Mouse (Mus musculus): ENCODE measurements around the gene Golph3. TPM values are rescaled to one million over a fixed set of nuclear protein-coding genes. Genes with fewer than 3 reads are reported as not detected.

The Golph3 gene
- polyA plus RNA-seq, 1 experiment, result 34.2 TPM

DNA sequence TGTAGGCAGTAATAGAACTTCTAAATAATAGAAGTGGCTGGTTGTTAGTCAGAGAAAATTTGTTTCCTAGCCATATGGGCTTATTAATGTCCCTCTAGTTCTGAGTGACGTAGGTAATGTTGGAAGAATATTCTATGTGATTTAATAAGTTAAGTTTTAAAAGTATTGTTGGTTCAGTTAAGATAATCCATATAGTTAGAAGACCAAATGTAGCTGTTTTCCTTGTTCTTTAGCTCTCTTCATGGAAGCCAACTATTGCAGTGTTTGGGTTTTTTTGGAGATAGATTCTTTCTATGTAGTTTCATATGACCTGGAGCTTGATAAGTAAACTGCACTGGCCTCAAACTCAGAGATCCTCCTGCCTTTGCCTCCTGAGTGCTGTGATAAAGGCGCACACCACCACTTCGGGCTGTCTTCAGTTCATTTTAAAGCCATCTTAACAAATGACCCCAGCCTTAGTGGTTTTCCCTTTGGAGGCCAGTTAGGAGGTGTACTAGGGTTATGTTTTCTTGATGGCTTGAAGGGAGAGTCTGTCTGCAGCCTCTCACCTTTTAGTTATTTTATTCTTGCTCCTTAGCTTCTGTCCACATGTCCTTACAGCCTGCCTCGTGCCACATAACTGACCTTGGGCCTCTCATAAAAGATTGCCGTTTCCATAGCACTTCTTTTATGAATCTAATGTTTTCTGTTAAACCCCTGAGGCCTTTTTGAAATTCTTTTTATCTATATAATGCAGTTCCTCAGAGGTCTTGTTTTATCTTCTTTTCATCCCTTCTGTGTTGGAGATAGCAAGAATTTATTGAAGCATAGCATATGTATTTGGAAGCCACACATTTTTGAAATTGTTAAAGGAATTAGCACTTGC lies 19.5 kb downstream of the Golph3 start:
- H3K27ac ChIP-seq (ENCODE audit: insufficient read depth, low read length), result no peak overlapping the region
- H3K36me3 ChIP-seq (ENCODE audit: control insufficient read depth, insufficient read depth, low read length), result peaks cover 8% of the 10 kb centered on the region
- H3K4me3 ChIP-seq (ENCODE audit: extremely low read depth, insufficient read depth, insufficient read length), result no peak overlapping the region
- no peak for DNase-seq (ENCODE audit: low read depth in 1 of 2, low spot score in 2 of 2)
- H3K27me3 ChIP-seq (ENCODE audit: control insufficient read depth, insufficient read depth, low read length), result no peaks in the 10 kb centered on the region
- TF ChIP-seq POLR2A (IDR thresholded peaks at IDR 0.05; ENCODE audit: low read depth, low read length) (no peak), CTCF (IDR thresholded peaks at IDR 0.05; ENCODE audit: extremely low read depth, insufficient read depth, insufficient read length, insufficient replicate concordance) (no peak)
- peaks cover 3% of the 10 kb centered on the region; the same call in 1 of the 2 replicates for H3K4me1 ChIP-seq (ENCODE audit: control insufficient read depth, insufficient read depth, insufficient read length)
- WGBS, result 87% methylated on average over 5 of the region's 5 CpGs

DNA sequence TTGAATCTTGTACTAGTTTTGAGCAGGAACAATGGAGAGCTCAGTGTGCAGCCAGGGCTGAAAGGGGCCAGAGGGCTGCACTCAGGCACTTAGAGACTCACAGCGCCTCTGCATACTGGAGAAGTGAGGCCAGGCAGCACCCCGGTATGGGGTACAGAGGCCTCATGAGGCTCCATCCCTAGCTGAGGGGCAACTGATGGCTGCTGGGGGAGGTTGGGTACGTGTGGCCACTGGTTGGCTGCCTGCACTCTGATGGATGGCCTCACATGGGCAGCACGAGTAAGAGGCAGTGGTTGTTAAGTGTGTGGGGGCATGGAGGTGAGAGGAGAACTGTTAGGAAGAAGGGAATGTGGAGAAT lies 20.1 kb downstream of the Golph3 start:
- TF ChIP-seq POLR2A (IDR thresholded peaks at IDR 0.05; ENCODE audit: low read depth, low read length), result no peak
- no peak for TF ChIP-seq CTCF (IDR thresholded peaks at IDR 0.05; ENCODE audit: extremely low read depth, insufficient read depth, insufficient read length, insufficient replicate concordance)
- no peaks in the 10 kb centered on the region for H3K27me3 ChIP-seq (ENCODE audit: control insufficient read depth, insufficient read depth, low read length)
- H3K36me3 ChIP-seq (ENCODE audit: control insufficient read depth, insufficient read depth, low read length), result peaks cover 8% of the 10 kb centered on the region
- no peak overlapping the region for H3K27ac ChIP-seq (ENCODE audit: insufficient read depth, low read length)
- peaks cover 1% of the 10 kb centered on the region; the same call in 1 of the 2 replicates for H3K4me1 ChIP-seq (ENCODE audit: control insufficient read depth, insufficient read depth, insufficient read length)
- no peak overlapping the region for H3K4me3 ChIP-seq (ENCODE audit: extremely low read depth, insufficient read depth, insufficient read length)
- WGBS, result 88% methylated on average over 4 of the region's 4 CpGs
- DNase-seq (ENCODE audit: low read depth in 1 of 2, low spot score in 2 of 2), result no peak

DNA sequence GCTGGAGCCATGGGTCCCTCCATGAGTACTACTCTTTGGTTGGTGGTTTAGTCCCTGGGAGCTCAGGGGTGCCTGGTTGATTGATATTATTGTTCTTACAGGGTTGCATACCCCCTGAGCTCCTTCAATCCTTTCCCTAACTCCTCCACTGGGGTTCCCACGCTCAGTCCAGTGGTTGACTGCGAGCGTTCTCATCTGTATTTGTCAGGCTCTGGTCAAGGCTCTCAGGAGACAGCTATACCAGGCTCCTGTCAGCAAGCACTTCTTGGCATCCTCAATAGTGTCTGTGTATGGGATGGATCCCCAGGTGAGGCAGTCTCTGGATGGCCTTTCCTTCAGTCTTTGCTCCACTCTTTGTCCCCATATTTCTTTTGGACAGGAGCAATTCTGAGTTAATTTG lies 25.7 kb downstream of the Golph3 start:
- peaks cover 17% of the 10 kb centered on the region for H3K36me3 ChIP-seq (ENCODE audit: control insufficient read depth, insufficient read depth, low read length)
- no peak overlapping the region for H3K27ac ChIP-seq (ENCODE audit: insufficient read depth, low read length)
- no peak overlapping the region for H3K4me3 ChIP-seq (ENCODE audit: extremely low read depth, insufficient read depth, insufficient read length)
- peaks cover 4% of the 10 kb centered on the region; the same call in 1 of the 2 replicates for H3K4me1 ChIP-seq (ENCODE audit: control insufficient read depth, insufficient read depth, insufficient read length)
- DNase-seq (ENCODE audit: low read depth in 1 of 2, low spot score in 2 of 2), result no peak
- TF ChIP-seq CTCF (IDR thresholded peaks at IDR 0.05; ENCODE audit: extremely low read depth, insufficient read depth, insufficient read length, insufficient replicate concordance) (no peak), POLR2A (IDR thresholded peaks at IDR 0.05; ENCODE audit: low read depth, low read length) (no peak)
- WGBS, result 92% methylated on average over 3 of the region's 3 CpGs
- H3K27me3 ChIP-seq (ENCODE audit: control insufficient read depth, insufficient read depth, low read length), result no peaks in the 10 kb centered on the region

DNA sequence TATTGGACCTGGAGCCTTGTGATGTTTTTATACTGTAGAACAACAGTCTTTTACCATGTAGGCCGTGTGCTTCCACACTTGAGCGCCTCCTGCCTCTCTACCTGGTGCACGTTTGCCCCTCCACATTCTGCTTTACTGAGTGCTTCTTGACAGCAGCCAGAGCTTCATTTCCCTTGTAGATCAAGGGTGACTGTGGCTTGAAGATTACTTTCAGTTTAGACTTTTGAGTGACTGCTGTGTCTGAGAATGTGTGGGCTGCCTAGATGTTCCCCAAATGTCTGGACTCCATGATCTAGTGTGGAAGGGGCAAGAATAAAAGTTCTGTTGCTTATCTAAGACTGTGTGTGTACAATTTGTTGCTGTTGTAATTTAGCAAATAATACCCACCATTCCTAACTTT lies 27.7 kb downstream of the Golph3 start:
- TF ChIP-seq POLR2A (IDR thresholded peaks at IDR 0.05; ENCODE audit: low read depth, low read length), result no peak
- TF ChIP-seq CTCF (IDR thresholded peaks at IDR 0.05; ENCODE audit: extremely low read depth, insufficient read depth, insufficient read length, insufficient replicate concordance), result no peak
- peaks cover 4% of the 10 kb centered on the region; the same call in 1 of the 2 replicates for H3K4me1 ChIP-seq (ENCODE audit: control insufficient read depth, insufficient read depth, insufficient read length)
- WGBS, result 55% methylated on average over 3 of the region's 3 CpGs
- H3K36me3 ChIP-seq (ENCODE audit: control insufficient read depth, insufficient read depth, low read length), result peaks cover 21% of the 10 kb centered on the region
- DNase-seq (ENCODE audit: low read depth in 1 of 2, low spot score in 2 of 2), result no peak
- no peak overlapping the region for H3K4me3 ChIP-seq (ENCODE audit: extremely low read depth, insufficient read depth, insufficient read length)
- no peaks in the 10 kb centered on the region for H3K27me3 ChIP-seq (ENCODE audit: control insufficient read depth, insufficient read depth, low read length)
- no peak overlapping the region for H3K27ac ChIP-seq (ENCODE audit: insufficient read depth, low read length)

DNA sequence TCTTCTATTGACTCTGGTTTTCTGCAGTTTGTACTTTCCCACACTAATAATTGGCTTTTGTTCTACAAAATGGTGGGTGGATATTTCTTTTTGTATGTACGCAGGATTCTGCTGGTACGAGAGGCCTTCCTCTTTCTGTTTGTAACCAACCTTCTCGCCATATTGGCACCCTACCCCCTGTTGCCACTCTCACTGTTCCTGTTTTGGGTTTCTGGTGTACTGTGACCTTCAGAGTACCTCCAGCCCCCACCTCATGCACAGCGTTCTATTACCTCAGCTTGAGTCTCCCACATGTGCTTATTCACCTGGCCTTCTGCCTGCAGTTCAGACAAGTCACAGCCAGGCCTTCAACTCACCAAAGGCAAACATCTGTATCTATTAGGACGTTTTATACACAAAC lies 28.6 kb downstream of the Golph3 start:
- Histone ChIP-seq H3K27ac (ENCODE audit: insufficient read depth, low read length) (no peak overlapping the region), H3K4me1 (ENCODE audit: control insufficient read depth, insufficient read depth, insufficient read length) (peaks cover 4% of the 10 kb centered on the region; the same call in 1 of the 2 replicates), H3K4me3 (ENCODE audit: extremely low read depth, insufficient read depth, insufficient read length) (no peak overlapping the region), H3K36me3 (ENCODE audit: control insufficient read depth, insufficient read depth, low read length) (peaks cover 24% of the 10 kb centered on the region), H3K27me3 (ENCODE audit: control insufficient read depth, insufficient read depth, low read length) (no peaks in the 10 kb centered on the region)
- 74% methylated on average over 5 of the region's 5 CpGs for WGBS
- TF ChIP-seq POLR2A (IDR thresholded peaks at IDR 0.05; ENCODE audit: low read depth, low read length) (no peak), CTCF (IDR thresholded peaks at IDR 0.05; ENCODE audit: extremely low read depth, insufficient read depth, insufficient read length, insufficient replicate concordance) (no peak)
- no peak for DNase-seq (ENCODE audit: low read depth in 1 of 2, low spot score in 2 of 2)

DNA sequence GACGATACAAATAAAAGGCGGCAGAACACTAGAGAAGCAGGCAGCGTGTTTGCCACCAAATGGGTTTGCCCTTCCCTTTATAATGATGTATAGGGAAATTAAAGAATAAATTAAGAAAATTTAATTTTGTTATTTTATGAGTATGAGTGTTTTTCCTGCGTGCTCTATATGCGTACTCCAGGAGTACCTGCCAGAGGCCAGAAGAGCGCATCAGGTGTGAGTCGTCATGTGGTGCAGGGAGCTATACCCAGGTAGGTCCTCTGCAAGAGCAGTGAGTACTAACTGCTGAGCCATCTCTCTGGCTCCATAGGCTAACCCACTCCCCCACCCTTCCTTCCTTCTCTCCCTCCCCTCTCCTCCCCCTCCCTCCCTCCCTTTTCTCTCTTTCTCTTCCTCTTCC lies 30.2 kb downstream of the Golph3 start:
- peaks cover 24% of the 10 kb centered on the region for H3K36me3 ChIP-seq (ENCODE audit: control insufficient read depth, insufficient read depth, low read length)
- DNase-seq (ENCODE audit: low read depth in 1 of 2, low spot score in 2 of 2), result no peak
- whole genome bisulfite sequencing, result 96% methylated on average over 7 of the region's 7 CpGs
- H3K27me3 ChIP-seq (ENCODE audit: control insufficient read depth, insufficient read depth, low read length), result no peaks in the 10 kb centered on the region
- no peak overlapping the region for H3K27ac ChIP-seq (ENCODE audit: insufficient read depth, low read length)
- no peak overlapping the region for H3K4me3 ChIP-seq (ENCODE audit: extremely low read depth, insufficient read depth, insufficient read length)
- TF ChIP-seq POLR2A (IDR thresholded peaks at IDR 0.05; ENCODE audit: low read depth, low read length) (no peak), CTCF (IDR thresholded peaks at IDR 0.05; ENCODE audit: extremely low read depth, insufficient read depth, insufficient read length, insufficient replicate concordance) (no peak)
- peaks cover 4% of the 10 kb centered on the region; the same call in 1 of the 2 replicates for H3K4me1 ChIP-seq (ENCODE audit: control insufficient read depth, insufficient read depth, insufficient read length)

DNA sequence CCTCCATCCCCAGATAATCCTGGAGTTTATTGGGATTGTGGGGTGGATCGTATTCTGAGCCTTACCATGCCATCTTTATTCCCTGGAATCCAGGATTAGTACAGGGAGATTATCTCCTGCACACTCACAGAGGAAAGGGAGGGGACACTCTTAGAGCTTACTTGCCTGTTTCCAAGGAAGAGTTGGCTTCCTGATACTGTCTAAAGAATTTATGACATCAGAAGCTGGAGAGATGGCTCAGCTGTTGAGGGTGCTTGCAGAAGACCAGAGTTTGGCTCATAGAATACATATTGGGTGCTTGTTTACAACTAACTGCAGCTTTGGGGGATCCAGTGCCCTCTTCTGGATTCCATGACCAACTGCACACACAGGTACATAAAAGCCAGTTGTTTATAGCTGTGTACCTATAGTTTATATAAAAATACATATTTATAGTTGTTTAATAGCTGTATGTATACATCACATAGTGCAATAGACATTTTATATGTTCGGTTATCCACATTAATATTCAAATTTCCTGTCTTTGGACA lies 33.1 kb downstream of the Golph3 start:
- 97% methylated on average over 2 of the region's 2 CpGs for WGBS
- Histone ChIP-seq H3K4me3 (ENCODE audit: extremely low read depth, insufficient read depth, insufficient read length) (no peak overlapping the region), H3K36me3 (ENCODE audit: control insufficient read depth, insufficient read depth, low read length) (peaks cover 22% of the 10 kb centered on the region), H3K27ac (ENCODE audit: insufficient read depth, low read length) (no peak overlapping the region), H3K4me1 (ENCODE audit: control insufficient read depth, insufficient read depth, insufficient read length) (0 out of 2 replicates have a peak, but pooled peaks cover 2% of the 10 kb centered on the region), H3K27me3 (ENCODE audit: control insufficient read depth, insufficient read depth, low read length) (no peaks in the 10 kb centered on the region)
- DNase-seq (ENCODE audit: low read depth in 1 of 2, low spot score in 2 of 2), result no peak
- no peak for TF ChIP-seq POLR2A (IDR thresholded peaks at IDR 0.05; ENCODE audit: low read depth, low read length)
- no peak for TF ChIP-seq CTCF (IDR thresholded peaks at IDR 0.05; ENCODE audit: extremely low read depth, insufficient read depth, insufficient read length, insufficient replicate concordance)

All from spleen, adult 2 months (tissue).